Mouse (Mus musculus): ENCODE measurements around the gene Pdcd7.

GRCm38 (mm10) chr9:65360641-65361448, 14.9 kb downstream of the Pdcd7 start, which contains the start of gene Ubap1l:
- no peak for TF ChIP-seq EP300 (IDR thresholded peaks at IDR 0.05; ENCODE audit: insufficient read depth, low read depth, low read length)
- no peak for TF ChIP-seq CTCF (IDR thresholded peaks at IDR 0.05; ENCODE audit: low read depth, low read length)

Data from ES-Bruce4 (cell line).